Mouse (Mus musculus) forebrain, embryonic 10.5 days (tissue): ENCODE data around the gene Bclaf1. TPM values are rescaled to one million over a fixed set of nuclear protein-coding genes. Genes with fewer than 3 reads are reported as not detected.

Experiments used
- DNase-seq: peaks from one replicate; pipeline ENCODE4 v3.0.0-alpha.2; 2017; ENCODE audit warnings: low spot score; ENCODE audit errors: extremely low spot score
- H3K27ac ChIP-seq: fragments of 300-500 bp; sonication (generic); 2 replicates; pipeline ENCODE4 v1.5.1; 2016; ENCODE audit warnings: mild to moderate bottlenecking
- H3K27me3 ChIP-seq: fragments of 300-500 bp; sonication (generic); 2 replicates; pipeline ENCODE4 v1.6.1; 2016; ENCODE audit warnings: mild to moderate bottlenecking; ENCODE audit not compliant: poor library complexity, severe bottlenecking
- H3K36me3 ChIP-seq: fragments of 300-500 bp; sonication (generic); replicated peaks from 2 replicates; pipeline ENCODE4 v1.6.1; 2016; ENCODE audit warnings: mild to moderate bottlenecking, moderate library complexity
- H3K4me1 ChIP-seq: fragments of 300-500 bp; sonication (generic); 2 replicates; pipeline ENCODE4 v1.6.1; 2016
- H3K4me3 ChIP-seq: fragments of 300-500 bp; sonication (generic); 2 replicates; pipeline ENCODE4 v1.5.1; 2016; ENCODE audit warnings: mild to moderate bottlenecking, moderate library complexity
- H3K9me3 ChIP-seq: fragments of 300-500 bp; sonication (generic); 2 replicates; pipeline ENCODE4 v1.6.1; 2016; ENCODE audit warnings: mild to moderate bottlenecking, moderate library complexity
- WGBS: fragments of 180-500 bp; shearing (Covaris S2); methylation state at CpG from one replicate; pipeline ENCODE4 v1.1.7; 2016; 5-methylcytosine and 5-hydroxymethylcytosine counted together
- polyA plus RNA-seq: library from polyadenylated mRNA; unstranded; fragments of >200 nt; fragmentation: Nextera tagmentation; extraction: Ambion mirVana; gene quantifications from 2 replicates; pipeline ENCODE4 v1.2.1, GENCODE M21; 2016

Gene Bclaf1
- polyA plus RNA-seq, 1 experiment from 2014 or later: 179 TPM

GRCm38 (mm10) chr10:20345736-20346135 is 33.5 kb downstream of the Bclaf1 start:
- H3K36me3 ChIP-seq: peaks cover 59% of the 10 kb centered on the region
- no peak for DNase-seq
- H3K4me3 ChIP-seq: no peak overlapping the region
- 94% methylated on average over 1 of the region's 1 CpGs for WGBS
- no peak overlapping the region for H3K27ac ChIP-seq
- no peaks in the 10 kb centered on the region for H3K9me3 ChIP-seq
- peaks cover 11% of the 10 kb centered on the region for H3K4me1 ChIP-seq
- H3K27me3 ChIP-seq: no peaks in the 10 kb centered on the region

DNA sequence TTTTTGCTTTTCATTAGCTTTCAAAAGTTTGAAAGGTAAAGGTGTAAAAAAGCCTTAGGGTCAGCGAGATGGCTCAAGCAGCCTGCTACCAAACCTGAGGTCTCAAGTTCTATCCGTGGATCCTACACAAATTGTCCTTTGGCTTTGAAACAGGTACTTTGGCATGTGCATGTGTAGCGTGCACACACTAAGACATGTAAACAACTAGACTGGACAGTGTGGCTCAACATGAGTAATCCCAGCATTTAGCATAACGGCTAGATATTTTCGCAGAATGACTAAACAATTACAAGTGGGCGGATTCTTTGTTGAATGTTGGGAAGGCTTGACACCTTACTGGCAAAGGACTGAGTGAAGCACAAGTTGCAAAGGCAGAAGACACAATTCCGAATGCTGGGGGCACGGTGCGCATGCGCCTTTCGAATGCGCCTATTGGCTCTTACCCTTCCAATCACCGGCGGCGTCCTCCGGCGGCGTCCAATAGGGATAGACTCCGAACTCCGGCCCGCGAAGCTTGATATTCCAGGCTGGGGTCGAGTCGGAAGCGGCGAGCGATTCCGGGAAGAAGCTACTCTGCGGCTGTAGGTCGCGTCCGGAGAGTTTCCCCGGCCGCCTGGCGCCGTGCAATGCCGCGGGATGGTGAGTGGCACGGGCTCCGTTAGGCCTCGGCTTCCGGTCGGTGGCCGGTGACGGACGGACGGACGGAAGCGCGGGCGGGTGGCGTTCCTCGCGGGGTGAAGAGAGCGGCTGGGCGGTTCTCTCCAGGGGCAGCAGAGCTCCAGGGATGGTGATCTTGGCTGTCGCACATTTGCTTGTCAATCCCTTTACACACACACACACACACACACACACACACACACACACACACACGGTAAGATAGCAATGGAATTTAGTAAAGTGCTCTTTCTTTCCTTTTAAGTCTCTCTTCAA is 35.3 kb downstream of the Bclaf1 start, which contains the start of gene Mtfr2:
Mtfr2 (plus strand) TSS at position 486 of the 930 bp plus-strand sequence.
- 2% methylated on average over 58 of the region's 58 CpGs for WGBS
- peak; percentile 94 for DNase-seq
- Histone ChIP-seq H3K27me3 (no peaks in the 10 kb centered on the region), H3K4me1 (peaks cover 11% of the 10 kb centered on the region), H3K27ac (peak within 1 kb of the TSS; percentile 89), H3K36me3 (peaks cover 53% of the 10 kb centered on the region), H3K4me3 (peak within 1 kb of the TSS; percentile 81), H3K9me3 (no peaks in the 10 kb centered on the region)

DNA sequence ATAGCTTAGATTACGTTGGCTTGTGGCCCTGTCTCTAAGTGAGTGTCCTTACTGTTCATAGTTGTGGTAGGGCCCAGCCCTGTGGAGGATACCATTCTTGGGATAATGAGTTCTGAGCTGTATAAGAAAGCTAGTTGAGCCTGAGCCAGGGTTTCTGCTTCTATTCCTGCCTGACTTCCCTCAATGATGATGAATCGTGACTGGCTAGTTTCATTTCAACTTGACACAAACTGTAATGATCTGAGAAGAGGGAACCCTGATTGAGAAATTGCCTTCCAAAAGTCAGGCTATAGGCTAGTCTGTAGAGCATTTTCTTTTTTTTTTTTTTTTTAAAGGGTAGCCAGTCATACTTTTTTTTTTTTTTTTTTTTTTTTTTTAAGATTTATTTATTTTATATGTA is 36.6 kb downstream of the Bclaf1 start:
- H3K4me1 ChIP-seq: peaks cover 11% of the 10 kb centered on the region
- H3K36me3 ChIP-seq: peaks cover 43% of the 10 kb centered on the region
- H3K27ac ChIP-seq: no peak overlapping the region
- no peak for DNase-seq
- peak overlapping the region; percentile 81; the same call in 1 of the 2 replicates for H3K4me3 ChIP-seq
- no peaks in the 10 kb centered on the region for H3K27me3 ChIP-seq
- WGBS: 91% methylated on average over 2 of the region's 2 CpGs
- H3K9me3 ChIP-seq: no peaks in the 10 kb centered on the region

DNA sequence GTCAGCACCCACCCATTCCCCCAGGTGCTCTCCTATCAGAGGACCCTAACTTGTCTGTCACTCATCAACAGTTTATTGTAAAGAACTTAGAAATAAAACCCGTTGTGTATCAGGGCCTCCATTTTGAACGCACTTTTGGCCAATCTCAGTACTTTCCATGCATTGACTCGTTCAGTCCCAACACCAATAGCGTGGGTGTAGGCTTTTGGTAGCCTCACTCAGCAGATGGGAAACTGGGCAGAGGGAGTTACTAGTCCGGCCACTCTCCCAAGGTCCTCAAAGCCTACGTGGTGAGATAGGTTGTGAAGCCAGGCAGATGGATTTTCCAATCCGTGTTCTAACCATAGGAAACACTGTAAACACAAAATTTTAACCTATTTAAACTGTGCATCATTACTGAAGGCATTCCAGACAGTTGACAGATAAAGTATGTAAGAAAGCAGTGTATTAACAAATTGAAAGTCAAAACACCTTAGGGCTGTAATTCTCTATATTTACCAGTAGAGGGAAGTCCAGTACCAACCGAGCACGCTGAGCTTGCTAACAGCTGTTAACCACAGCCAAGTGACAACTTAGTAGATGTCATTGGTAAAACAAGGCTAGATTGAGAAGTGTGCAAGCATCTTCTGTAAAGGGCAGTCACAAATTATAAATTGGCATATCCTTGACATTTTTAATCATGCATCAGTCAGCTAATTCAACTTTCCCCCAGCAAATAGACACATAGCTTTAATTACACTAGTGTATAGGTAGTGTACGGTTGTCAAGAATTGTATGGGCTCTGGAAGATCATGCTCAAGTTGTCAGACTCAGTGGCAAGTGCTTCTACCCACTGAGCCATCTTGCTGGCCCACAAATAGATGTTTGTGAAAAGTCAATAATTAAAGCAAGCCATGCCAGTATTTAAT is 49.5 kb downstream of the Bclaf1 start:
- DNase-seq: no peak
- H3K27me3 ChIP-seq: no peaks in the 10 kb centered on the region
- no peak overlapping the region for H3K27ac ChIP-seq
- 63% methylated on average over 10 of the region's 10 CpGs for WGBS
- no peaks in the 10 kb centered on the region; the same call in 1 of the 2 replicates for H3K9me3 ChIP-seq
- H3K4me1 ChIP-seq: peaks cover 4% of the 10 kb centered on the region; the same call in 1 of the 2 replicates
- no peak overlapping the region for H3K4me3 ChIP-seq
- H3K36me3 ChIP-seq: peaks cover 42% of the 10 kb centered on the region

DNA sequence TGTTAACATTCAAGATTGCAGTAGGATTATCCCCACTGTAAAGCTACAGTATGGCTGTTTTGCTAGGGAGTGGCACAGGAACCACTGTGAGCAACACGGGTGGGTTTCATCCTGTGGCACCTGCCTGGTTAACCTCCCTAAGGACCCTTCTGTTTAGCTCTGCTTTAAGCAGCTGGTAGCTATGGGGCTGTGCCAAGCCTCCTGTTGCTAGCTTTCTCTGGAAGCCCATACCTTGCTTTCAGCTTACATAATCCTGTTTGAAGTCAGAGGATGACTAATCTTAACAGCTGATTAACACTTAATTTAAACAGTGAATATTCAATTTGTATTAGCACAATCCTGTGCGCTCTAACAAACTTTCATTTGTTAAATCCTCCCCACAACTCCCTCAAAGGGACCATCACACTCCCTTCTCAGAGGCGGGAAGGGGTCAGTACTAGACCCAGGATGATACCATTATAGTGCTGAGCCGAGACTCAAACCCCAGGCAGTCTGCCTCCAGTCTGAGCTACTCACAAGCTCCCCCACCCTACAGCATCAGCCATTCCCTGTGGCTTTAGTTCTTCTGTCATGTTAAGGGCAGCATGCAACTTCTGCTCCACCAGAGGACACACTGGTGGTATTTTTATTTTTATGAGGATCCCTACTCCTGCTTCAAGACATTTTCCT is 50.3 kb downstream of the Bclaf1 start:
- no peak overlapping the region for H3K27ac ChIP-seq
- 85% methylated on average over 4 of the region's 4 CpGs for WGBS
- peaks cover 34% of the 10 kb centered on the region for H3K36me3 ChIP-seq
- peaks cover 4% of the 10 kb centered on the region; the same call in 1 of the 2 replicates for H3K9me3 ChIP-seq
- no peak for DNase-seq
- H3K4me1 ChIP-seq: peaks cover 4% of the 10 kb centered on the region; the same call in 1 of the 2 replicates
- H3K27me3 ChIP-seq: no peaks in the 10 kb centered on the region
- H3K4me3 ChIP-seq: no peak overlapping the region

DNA sequence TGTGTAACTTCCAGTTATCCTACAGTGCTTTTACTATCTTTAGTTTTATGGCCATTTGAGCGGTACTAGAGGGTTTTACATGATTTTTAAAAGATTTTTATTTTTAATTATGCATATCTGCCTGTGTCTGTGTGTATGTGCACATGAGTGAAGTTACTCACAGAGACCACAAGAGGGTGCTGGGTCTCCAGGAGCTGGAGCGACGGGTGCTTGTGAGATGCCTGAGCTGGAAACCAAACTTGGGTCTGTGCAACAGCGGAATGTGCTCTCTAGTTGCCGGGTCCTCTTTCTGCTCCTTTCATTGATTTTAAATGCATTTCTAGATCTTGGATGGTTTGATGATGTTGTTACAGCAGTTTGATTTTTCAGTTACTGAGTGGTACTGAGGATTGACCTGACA is 59.8 kb downstream of the Bclaf1 start:
- Histone ChIP-seq H3K4me3 (no peak overlapping the region), H3K4me1 (no peaks in the 10 kb centered on the region), H3K36me3 (no peaks in the 10 kb centered on the region), H3K9me3 (peaks cover 9% of the 10 kb centered on the region; the same call in 1 of the 2 replicates), H3K27ac (no peak overlapping the region), H3K27me3 (no peaks in the 10 kb centered on the region)
- no peak for DNase-seq
- WGBS: 92% methylated on average over 5 of the region's 5 CpGs

DNA sequence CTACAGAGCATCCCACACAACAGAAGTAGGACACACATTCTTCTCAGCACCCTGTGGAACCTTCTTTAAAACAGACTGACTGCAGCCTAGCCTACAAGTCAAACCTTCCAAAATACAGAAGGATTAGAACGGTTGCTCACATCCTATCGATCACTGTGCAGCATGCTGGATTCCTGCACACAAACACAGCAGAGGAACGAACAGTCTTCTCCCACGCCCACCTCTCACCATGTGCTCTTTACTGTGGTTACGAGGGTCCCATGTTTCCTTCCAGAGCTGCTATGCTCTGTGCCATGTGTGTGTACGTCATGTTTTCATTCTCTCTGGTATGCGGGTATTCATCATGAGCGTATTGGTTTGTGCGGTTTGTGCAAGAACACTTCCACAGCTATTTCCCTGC is 65.4 kb downstream of the Bclaf1 start:
- Histone ChIP-seq H3K36me3 (no peaks in the 10 kb centered on the region), H3K9me3 (no peaks in the 10 kb centered on the region), H3K4me1 (peaks cover 5% of the 10 kb centered on the region), H3K27ac (no peak overlapping the region), H3K4me3 (no peak overlapping the region), H3K27me3 (no peaks in the 10 kb centered on the region)
- 90% methylated on average over 9 of the region's 9 CpGs for WGBS
- no peak for DNase-seq

DNA sequence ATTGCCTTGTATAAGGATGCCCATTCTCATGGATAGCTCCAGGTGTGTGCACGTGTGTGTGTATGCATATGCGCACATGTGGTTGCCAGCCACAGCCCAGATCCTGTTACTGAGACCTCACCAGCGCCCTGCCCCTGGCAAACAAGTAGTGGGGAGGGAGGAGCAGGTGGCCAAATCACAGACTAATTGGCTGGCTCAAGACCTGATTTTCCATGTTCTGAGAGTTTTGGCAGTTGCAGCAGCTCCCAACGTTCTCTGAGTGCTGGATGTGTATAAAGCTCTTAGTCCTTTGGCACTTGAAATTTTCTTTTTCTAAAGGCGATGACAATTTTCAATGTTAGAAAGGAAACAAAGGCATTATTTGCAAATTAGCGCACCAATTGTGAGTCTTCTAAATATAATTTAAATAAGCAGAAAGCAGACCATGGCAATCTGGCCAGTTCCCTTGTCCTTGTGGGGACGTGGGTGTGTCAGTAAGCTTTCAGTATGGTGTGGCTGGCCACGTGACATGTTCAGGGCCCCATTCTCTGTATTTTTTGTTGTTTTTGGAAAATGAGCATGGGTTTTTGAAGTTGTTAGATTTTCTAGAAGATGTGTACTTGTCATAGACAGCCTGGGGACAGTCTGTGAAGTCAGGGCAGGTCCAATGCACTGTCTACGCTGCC is 66.9 kb downstream of the Bclaf1 start:
- DNase-seq: no peak
- H3K9me3 ChIP-seq: no peaks in the 10 kb centered on the region
- peaks cover 11% of the 10 kb centered on the region for H3K4me1 ChIP-seq
- no peak overlapping the region for H3K27ac ChIP-seq
- WGBS: 81% methylated on average over 9 of the region's 9 CpGs
- H3K4me3 ChIP-seq: no peak overlapping the region
- no peaks in the 10 kb centered on the region for H3K27me3 ChIP-seq
- H3K36me3 ChIP-seq: no peaks in the 10 kb centered on the region

DNA sequence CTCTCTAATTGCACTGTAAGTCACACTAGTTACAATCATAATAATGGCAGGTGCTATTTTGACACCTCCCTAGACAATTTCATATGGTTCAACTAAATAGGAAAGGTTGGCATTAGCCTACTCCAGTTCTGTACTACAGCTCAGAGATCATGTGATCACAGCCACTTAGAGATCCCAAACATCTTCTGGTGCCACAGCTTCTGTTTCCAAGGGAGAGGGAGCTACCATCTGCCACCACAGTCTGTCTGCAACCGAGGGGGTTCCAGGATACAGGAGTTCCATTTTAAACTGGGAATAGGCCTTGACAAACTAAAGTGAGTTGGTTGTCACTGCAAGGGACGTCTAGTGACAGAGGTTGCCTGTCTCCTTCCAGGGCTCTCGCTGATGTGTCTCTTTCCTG is 68.5 kb downstream of the Bclaf1 start:
- Histone ChIP-seq H3K27ac (no peak overlapping the region), H3K9me3 (no peaks in the 10 kb centered on the region), H3K27me3 (no peaks in the 10 kb centered on the region), H3K4me3 (no peak overlapping the region), H3K36me3 (no peaks in the 10 kb centered on the region), H3K4me1 (peaks cover 11% of the 10 kb centered on the region)
- DNase-seq: no peak
- WGBS: 90% methylated on average over 3 of the region's 3 CpGs

GRCm38 (mm10) chr10:20381352-20381751 is 69.1 kb downstream of the Bclaf1 start:
- no peak overlapping the region for H3K4me3 ChIP-seq
- no peaks in the 10 kb centered on the region for H3K36me3 ChIP-seq
- no peak overlapping the region for H3K27ac ChIP-seq
- H3K27me3 ChIP-seq: no peaks in the 10 kb centered on the region
- H3K9me3 ChIP-seq: no peaks in the 10 kb centered on the region
- DNase-seq: no peak
- WGBS: 79% methylated on average over 3 of the region's 3 CpGs
- peaks cover 11% of the 10 kb centered on the region for H3K4me1 ChIP-seq

GRCm38 (mm10) chr10:20382807-20383419 is 70.6 kb downstream of the Bclaf1 start:
- Histone ChIP-seq H3K36me3 (no peaks in the 10 kb centered on the region), H3K4me1 (peaks cover 11% of the 10 kb centered on the region), H3K4me3 (no peak overlapping the region), H3K27me3 (no peaks in the 10 kb centered on the region), H3K9me3 (no peaks in the 10 kb centered on the region), H3K27ac (no peak overlapping the region)
- WGBS: 86% methylated on average over 6 of the region's 6 CpGs
- no peak for DNase-seq
